Mouse (Mus musculus): ENCODE measurements around the gene Tecpr2.

GRCm38 (mm10) chr12:110966079-110966478 is 77.0 kb downstream of the Tecpr2 start:
- TF ChIP-seq POLR2A (IDR thresholded peaks at IDR 0.05; ENCODE audit: insufficient read length, low read depth) (no peak), TCF12 (IDR thresholded peaks at IDR 0.05; ENCODE audit: insufficient read depth, poor library complexity, severe bottlenecking) (no peak), REST (IDR thresholded peaks at IDR 0.05; ENCODE audit: insufficient read depth, insufficient read length) (no peak), SRF (IDR thresholded peaks at IDR 0.05; ENCODE audit: control insufficient read depth, insufficient read length, low read depth) (no peak), E2F4 (IDR thresholded peaks at IDR 0.05; ENCODE audit: insufficient read depth) (no peak), USF1 (IDR thresholded peaks at IDR 0.05; ENCODE audit: low read depth) (no peak), CEBPB (IDR thresholded peaks at IDR 0.05; ENCODE audit: insufficient read depth, poor library complexity, severe bottlenecking) (no peak), MAX (IDR thresholded peaks at IDR 0.05; ENCODE audit: low read depth) (no peak), MYOG (IDR thresholded peaks at IDR 0.05; ENCODE audit: control insufficient read depth in 1 of 3, insufficient read depth in 1 of 3, insufficient read length in 2 of 3, low read depth in 2 of 3) (no peak)
